Mouse (Mus musculus) stomach, embryonic 14.5 days (tissue): ENCODE measurements at regions not wholly inside any gene's neighbourhood (a gene's known extent, or its start where the extent isn't known, plus 50 kb on each side); places are given as distances from the start of the nearest gene placed in this dataset.

Experiments used
- ATAC-seq: fragments of 200-750 bp; cut with Nextera tagmentation; 2 replicates; pipeline ENCODE4 v1.8.0; 2017; ENCODE audit warnings: low read depth, moderate TSS enrichment; ENCODE audit not compliant: insufficient number of reproducible peaks, insufficient read depth, low FRiP score
- H3K27ac ChIP-seq: fragments of 300-500 bp; sonication (generic); 2 replicates; pipeline ENCODE4 v1.5.1; 2014; ENCODE audit warnings: mild to moderate bottlenecking, low read length, moderate library complexity, mixed read lengths
- H3K27me3 ChIP-seq: fragments of 300-500 bp; sonication (generic); 2 replicates; pipeline ENCODE4 v1.6.1; 2014; ENCODE audit warnings: low read length, control low read depth, mixed read lengths; ENCODE audit not compliant: control insufficient read depth, insufficient read depth
- H3K36me3 ChIP-seq: fragments of 300-500 bp; sonication (generic); 2 replicates; pipeline ENCODE4 v1.6.1; 2014; ENCODE audit warnings: mild to moderate bottlenecking, control low read depth, low read length, moderate library complexity, mixed read lengths; ENCODE audit not compliant: control insufficient read depth, insufficient read depth
- H3K4me1 ChIP-seq: fragments of 300-500 bp; sonication (generic); 2 replicates; pipeline ENCODE4 v1.6.1; 2014; ENCODE audit warnings: low read length, control low read depth, mixed read lengths; ENCODE audit not compliant: control insufficient read depth, insufficient read depth
- H3K4me2 ChIP-seq: fragments of 300-500 bp; sonication (generic); replicated peaks from 2 replicates; pipeline ENCODE4 v1.6.1; 2014; ENCODE audit warnings: low read depth, low read length, control low read depth
- H3K4me3 ChIP-seq: fragments of 300-500 bp; sonication (generic); 2 replicates; pipeline ENCODE4 v1.5.1; 2014; ENCODE audit warnings: low read depth, low read length, control low read depth
- H3K9ac ChIP-seq: fragments of 300-500 bp; sonication (generic); replicated peaks from 2 replicates; pipeline ENCODE4 v1.6.1; 2014; ENCODE audit warnings: low read depth, mild to moderate bottlenecking, control low read depth, low read length, moderate library complexity, mixed read lengths
- H3K9me3 ChIP-seq: fragments of 300-500 bp; sonication (generic); 2 replicates; pipeline ENCODE4 v1.6.1; 2016; ENCODE audit warnings: low read depth, low read length, control low read depth; ENCODE audit not compliant: control insufficient read depth
- WGBS: fragments of 180-500 bp; shearing (Covaris S2); extraction: QIAGEN DNeasy Blood & Tissue Kit; methylation state at CpG from one replicate; pipeline ENCODE4 v1.1.7; 2014; 5-methylcytosine and 5-hydroxymethylcytosine counted together

GRCm38 (mm10) chr15:67892066-67892465 is 1391.4 kb upstream of the Lrrc6 start:
- H3K27ac ChIP-seq = no peak overlapping the region
- ATAC-seq = no peak

GRCm38 (mm10) chr15:67890612-67891304 is 1390.0 kb upstream of the Lrrc6 start:
- no peak overlapping the region for H3K4me2 ChIP-seq
- no peaks in the 10 kb centered on the region for H3K4me1 ChIP-seq
- no peaks in the 10 kb centered on the region for H3K9me3 ChIP-seq
- H3K27ac ChIP-seq = no peak overlapping the region
- no peak overlapping the region for H3K9ac ChIP-seq
- no peak overlapping the region for H3K4me3 ChIP-seq
- H3K36me3 ChIP-seq = no peaks in the 10 kb centered on the region
- 75% methylated on average over 3 of the region's 3 CpGs for WGBS
- no peaks in the 10 kb centered on the region for H3K27me3 ChIP-seq
- ATAC-seq = no peak

More at GRCm38 (mm10) chr15:67892066-67892465, 1391.4 kb upstream of the Lrrc6 start:
- Histone ChIP-seq H3K4me3 (no peak overlapping the region), H3K4me2 (no peak overlapping the region), H3K36me3 (no peaks in the 10 kb centered on the region), H3K9ac (no peak overlapping the region), H3K9me3 (no peaks in the 10 kb centered on the region), H3K4me1 (no peaks in the 10 kb centered on the region), H3K27me3 (no peaks in the 10 kb centered on the region)
- WGBS = 41% methylated on average over 3 of the region's 3 CpGs

DNA sequence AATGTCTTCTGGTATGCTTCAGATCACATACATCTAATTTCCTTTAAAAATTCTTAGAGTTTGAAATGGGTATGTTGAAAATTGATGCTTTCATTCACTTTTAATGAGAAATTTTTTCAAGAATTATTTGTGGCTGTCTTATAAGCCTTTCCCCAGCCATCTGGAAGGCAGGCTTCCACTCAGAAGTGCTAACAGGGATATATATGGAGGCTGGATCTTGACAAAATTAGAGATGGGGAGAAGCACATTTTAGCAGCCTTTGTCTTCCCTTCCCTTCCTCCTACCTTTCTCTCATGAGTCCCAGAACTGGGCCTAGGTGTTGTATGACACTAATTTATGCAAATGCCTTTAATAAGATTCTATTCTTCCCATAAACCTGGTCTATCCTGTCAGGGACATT is 1387.8 kb upstream of the Lrrc6 start:
- no peaks in the 10 kb centered on the region for H3K9me3 ChIP-seq
- no peak overlapping the region for H3K4me3 ChIP-seq
- no peak overlapping the region for H3K9ac ChIP-seq
- H3K4me1 ChIP-seq = no peaks in the 10 kb centered on the region
- no peak overlapping the region for H3K4me2 ChIP-seq
- H3K27me3 ChIP-seq = no peaks in the 10 kb centered on the region
- ATAC-seq = no peak
- no peak overlapping the region for H3K27ac ChIP-seq
- no peaks in the 10 kb centered on the region for H3K36me3 ChIP-seq

DNA sequence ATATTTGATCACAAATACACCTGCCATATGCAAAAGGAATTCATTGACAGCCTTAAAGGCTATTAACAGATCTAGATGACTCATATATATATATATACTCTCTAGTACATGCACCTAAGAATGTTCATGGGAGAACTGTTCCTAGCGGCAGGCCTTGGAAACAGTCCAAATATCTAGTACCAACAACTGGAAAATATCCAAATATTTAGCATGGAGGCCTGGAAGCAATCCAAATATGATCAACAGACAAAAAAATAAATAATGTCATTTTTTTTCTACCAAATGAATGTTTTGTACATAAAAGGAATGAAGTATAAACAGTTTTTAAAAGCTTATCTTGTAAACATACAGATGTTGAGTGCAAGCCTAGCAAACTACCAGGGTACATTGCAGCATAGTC is 1354.6 kb upstream of the Lrrc6 start:
- Histone ChIP-seq H3K27ac (no peak overlapping the region), H3K27me3 (no peaks in the 10 kb centered on the region), H3K4me1 (no peaks in the 10 kb centered on the region), H3K9ac (no peak overlapping the region), H3K4me3 (no peak overlapping the region), H3K4me2 (no peak overlapping the region), H3K9me3 (no peaks in the 10 kb centered on the region), H3K36me3 (no peaks in the 10 kb centered on the region)
- WGBS = 47% methylated on average over 1 of the region's 1 CpGs
- ATAC-seq = no peak

DNA sequence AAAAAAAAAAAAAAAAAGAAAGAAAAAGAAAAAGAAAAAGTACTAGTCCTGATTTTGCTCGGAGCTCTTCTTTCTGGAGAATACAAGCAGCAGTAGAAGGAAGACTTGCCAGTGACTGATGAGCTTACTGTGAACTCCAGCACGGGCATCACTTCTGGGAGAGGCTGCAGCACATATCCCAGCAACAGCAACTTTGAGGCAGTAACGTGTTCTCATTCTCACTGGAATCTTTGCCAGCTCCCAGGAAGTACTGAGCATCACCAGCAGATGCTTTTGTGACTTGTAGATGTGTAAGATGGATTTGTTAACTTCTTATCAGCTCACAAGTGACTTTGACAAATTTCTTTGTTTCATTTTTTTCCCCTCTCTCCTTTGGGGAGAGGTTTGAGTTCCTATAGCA is 1349.4 kb upstream of the Lrrc6 start:
- H3K4me2 ChIP-seq = no peak overlapping the region
- WGBS = 42% methylated on average over 3 of the region's 3 CpGs
- no peak for ATAC-seq

GRCm38 (mm10) chr15:67845707-67846106 is 1345.0 kb upstream of the Lrrc6 start:
- WGBS = 78% methylated on average over 2 of the region's 2 CpGs
- Histone ChIP-seq H3K9me3 (no peaks in the 10 kb centered on the region), H3K36me3 (no peaks in the 10 kb centered on the region), H3K9ac (no peak overlapping the region), H3K4me2 (no peak overlapping the region), H3K27me3 (no peaks in the 10 kb centered on the region), H3K27ac (no peak overlapping the region), H3K4me1 (no peaks in the 10 kb centered on the region), H3K4me3 (no peak overlapping the region)
- ATAC-seq = no peak

More for the DNA sequence above, 1349.4 kb upstream of the Lrrc6 start:
- Histone ChIP-seq H3K36me3 (no peaks in the 10 kb centered on the region), H3K4me3 (no peak overlapping the region), H3K9ac (no peak overlapping the region), H3K4me1 (no peaks in the 10 kb centered on the region), H3K27ac (no peak overlapping the region), H3K27me3 (no peaks in the 10 kb centered on the region), H3K9me3 (no peaks in the 10 kb centered on the region)

GRCm38 (mm10) chr15:67840671-67841070 is 1340.0 kb upstream of the Lrrc6 start:
- Histone ChIP-seq H3K9me3 (no peaks in the 10 kb centered on the region), H3K36me3 (no peaks in the 10 kb centered on the region), H3K27me3 (no peaks in the 10 kb centered on the region), H3K4me2 (no peak overlapping the region), H3K27ac (no peak overlapping the region), H3K4me3 (no peak overlapping the region), H3K9ac (no peak overlapping the region), H3K4me1 (no peaks in the 10 kb centered on the region)
- 76% methylated on average over 3 of the region's 3 CpGs for WGBS
- no peak for ATAC-seq

DNA sequence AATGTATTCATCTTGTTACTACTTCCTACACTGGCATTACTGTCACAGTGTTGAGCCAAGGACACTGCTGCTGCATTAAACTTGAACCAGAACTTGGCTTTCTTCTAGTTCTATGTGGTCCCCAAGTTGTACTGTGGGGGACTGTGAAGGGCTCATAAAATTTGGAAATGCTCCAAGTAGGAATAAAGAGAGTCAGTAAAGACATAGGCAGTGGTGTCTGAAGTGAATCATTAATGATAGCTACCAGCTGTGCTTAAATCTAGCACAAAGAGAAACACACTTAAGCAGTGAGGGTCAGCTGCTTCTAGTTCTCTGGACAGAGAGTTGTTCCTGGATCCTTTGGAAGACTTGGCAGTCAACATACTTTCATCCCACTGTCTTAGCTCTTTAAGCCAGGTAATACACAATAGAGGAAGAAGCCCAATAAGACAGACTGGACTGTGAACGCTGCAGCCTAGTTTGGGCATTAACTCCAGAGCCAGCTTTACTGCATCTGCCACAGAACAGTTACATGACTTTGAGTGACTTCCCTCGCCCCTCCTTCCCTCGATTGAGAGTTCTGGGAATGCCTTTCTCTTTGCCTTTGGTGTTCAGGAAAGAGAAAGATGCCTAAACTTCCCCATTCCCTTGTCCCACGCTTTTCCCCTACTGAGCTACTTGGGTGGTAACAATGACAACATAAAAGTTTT is 1325.2 kb upstream of the Lrrc6 start:
- Histone ChIP-seq H3K36me3 (no peaks in the 10 kb centered on the region), H3K9ac (no peak overlapping the region), H3K9me3 (no peaks in the 10 kb centered on the region), H3K4me1 (no peaks in the 10 kb centered on the region), H3K27ac (peak overlapping the region; percentile 44; the same call in 1 of the 2 replicates), H3K27me3 (no peaks in the 10 kb centered on the region), H3K4me2 (no peak overlapping the region), H3K4me3 (no peak overlapping the region)
- no peak for ATAC-seq
- 59% methylated on average over 4 of the region's 4 CpGs for whole genome bisulfite sequencing
